22 mouse cellular contexts compared by ENCODE assay signal in the genomic region with DNA sequence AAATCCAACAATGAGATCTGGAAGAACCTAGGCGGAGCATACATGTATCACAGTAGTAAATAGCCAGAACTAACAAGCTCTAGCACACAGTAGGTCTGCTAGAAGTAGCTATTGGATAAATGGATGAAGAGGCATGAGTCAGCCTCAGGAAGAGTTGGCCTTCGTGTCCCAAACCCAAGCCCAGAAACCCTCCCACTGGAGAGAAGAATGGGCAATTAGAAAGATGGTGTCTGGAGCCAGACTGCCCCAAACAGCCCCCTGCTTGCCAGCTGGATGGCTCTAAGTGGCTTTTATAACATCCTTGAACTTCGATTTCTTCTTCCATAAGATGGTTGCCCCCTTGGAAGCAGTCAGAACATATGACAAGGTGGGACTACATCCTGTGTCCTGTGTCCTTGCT. TPM values are rescaled to one million over a fixed set of nuclear protein-coding genes. Genes with fewer than 3 reads are reported as not detected.
DNase-seq lines count a peak whose midpoint lies in the region; ATAC-seq and TF ChIP-seq lines count a peak whose summit lies in the region.
"Had no signal": no experiment of that assay in that cellular context is flagged by ENCODE, and none has a peak within 500 bp of the region (broad histone marks: within the 10 kb centered on the region; RNA-seq: fewer than 3 reads in every experiment).

No protein-coding gene starts in this region.

- TF ChIP-seq CTCF in intestine, postnatal 0 days (IDR thresholded peaks at IDR 0.05; ENCODE audit: low read depth) = no peak
- no peak for TF ChIP-seq CTCF in embryonic fibroblast, embryonic 13.5 days (IDR thresholded peaks at IDR 0.05; ENCODE audit: borderline replicate concordance, insufficient read depth, low read length)

- H3K27ac ChIP-seq in heart, embryonic 12.5 days (ENCODE audit: poor library complexity, severe bottlenecking) = no peak overlapping the region
- H3K27ac ChIP-seq in intestine, embryonic 14.5 days (ENCODE audit: low read depth) = no peak overlapping the region
- no peak overlapping the region; the same call in 1 of the 2 replicates for H3K27ac ChIP-seq in intestine, postnatal 0 days (ENCODE audit: low read depth, low read length)
- H3K27ac ChIP-seq in embryonic fibroblast, embryonic 13.5 days (ENCODE audit: insufficient read depth, low read length) = peak overlapping the region; percentile 49
- H3K27ac ChIP-seq in forebrain, embryonic 13.5 days = no peak overlapping the region
- H3K27ac ChIP-seq: embryonic facial prominence, embryonic 12.5 days; forebrain, embryonic 10.5 days; heart, embryonic 13.5 days; hindbrain, embryonic 14.5 days; hindbrain, postnatal 0 days had no signal

- H3K4me1 ChIP-seq in heart, embryonic 12.5 days (replicated peaks) = no peaks in the 10 kb centered on the region; the same call in 1 of the 2 replicates
- H3K4me1 ChIP-seq in intestine, embryonic 14.5 days (replicated peaks; ENCODE audit: control insufficient read depth, insufficient read depth, low read length) = peaks cover 16% of the 10 kb centered on the region; the same call in 1 of the 2 replicates
- H3K4me1 ChIP-seq in intestine, postnatal 0 days (replicated peaks; ENCODE audit: control insufficient read depth, insufficient read depth, low read length) = no peaks in the 10 kb centered on the region
- H3K4me1 ChIP-seq in embryonic fibroblast, embryonic 13.5 days (ENCODE audit: control insufficient read depth, insufficient read depth, low read length) = peaks cover 30% of the 10 kb centered on the region
- H3K4me1 ChIP-seq in forebrain, embryonic 13.5 days = no peaks in the 10 kb centered on the region
- H3K4me1 ChIP-seq: heart, embryonic 13.5 days had no signal

- DNase-seq in heart, adult 11 months = peak; percentile 91
- DNase-seq in intestine, embryonic 14.5 days (ENCODE audit: low spot score) = peak; percentile 36
- DNase-seq: adrenal gland, postnatal 10 days; adrenal gland, postnatal 36 days; cerebellum, adult 18-20 months; cerebellum, adult 9-10 months; cerebellum, postnatal 14 days; forebrain, postnatal 0 days had no signal

- H3K27me3 ChIP-seq in heart, embryonic 12.5 days (replicated peaks) = no peaks in the 10 kb centered on the region
- H3K27me3 ChIP-seq in intestine, embryonic 14.5 days (replicated peaks; ENCODE audit: control insufficient read depth, insufficient read depth, low read length) = no peaks in the 10 kb centered on the region
- H3K27me3 ChIP-seq in intestine, postnatal 0 days (replicated peaks; ENCODE audit: control insufficient read depth, insufficient read depth, low read length) = no peaks in the 10 kb centered on the region
- no peaks in the 10 kb centered on the region for H3K27me3 ChIP-seq in myocyte (ENCODE audit: control insufficient read depth, insufficient read depth, insufficient read length)
- H3K27me3 ChIP-seq in forebrain, embryonic 13.5 days = no peaks in the 10 kb centered on the region
- H3K27me3 ChIP-seq: embryonic facial prominence, embryonic 12.5 days; heart, embryonic 13.5 days had no signal

- no peak overlapping the region for H3ac ChIP-seq in myocyte (ENCODE audit: control insufficient read depth, insufficient read length)

- no peak overlapping the region for H3K9ac ChIP-seq in heart, embryonic 12.5 days
- H3K9ac ChIP-seq in intestine, embryonic 14.5 days (ENCODE audit: low read length) = no peak overlapping the region
- H3K9ac ChIP-seq in intestine, postnatal 0 days (ENCODE audit: low read depth, low read length) = no peak overlapping the region
- H3K9ac ChIP-seq in forebrain, embryonic 13.5 days = no peak overlapping the region
- H3K9ac ChIP-seq: embryonic facial prominence, embryonic 12.5 days; forebrain, postnatal 0 days; heart, embryonic 13.5 days; hindbrain, embryonic 14.5 days had no signal

- no peaks in the 10 kb centered on the region for H3K36me3 ChIP-seq in heart, embryonic 12.5 days
- H3K36me3 ChIP-seq in intestine, embryonic 14.5 days (ENCODE audit: control insufficient read depth, insufficient read depth, low read length) = no peaks in the 10 kb centered on the region
- no peaks in the 10 kb centered on the region for H3K36me3 ChIP-seq in intestine, postnatal 0 days (ENCODE audit: control insufficient read depth, insufficient read depth)
- no peaks in the 10 kb centered on the region for H3K36me3 ChIP-seq in myocyte (ENCODE audit: control insufficient read depth, insufficient read depth)
- H3K36me3 ChIP-seq in forebrain, embryonic 13.5 days (ENCODE audit: poor library complexity, severe bottlenecking) = no peaks in the 10 kb centered on the region
- H3K36me3 ChIP-seq: forebrain, embryonic 10.5 days; heart, embryonic 13.5 days had no signal

- H3K9me3 ChIP-seq in heart, embryonic 12.5 days (replicated peaks) = 0 out of 2 replicates have a peak, but pooled peaks cover 6% of the 10 kb centered on the region
- H3K9me3 ChIP-seq in intestine, embryonic 14.5 days (ENCODE audit: control insufficient read depth, low read length) = no peaks in the 10 kb centered on the region
- no peaks in the 10 kb centered on the region for H3K9me3 ChIP-seq in intestine, postnatal 0 days (ENCODE audit: control insufficient read depth)
- 0 out of 2 replicates have a peak, but pooled peaks cover 4% of the 10 kb centered on the region for H3K9me3 ChIP-seq in forebrain, embryonic 13.5 days (replicated peaks)
- H3K9me3 ChIP-seq: embryonic facial prominence, embryonic 12.5 days; forebrain, embryonic 10.5 days had no signal

- no peak overlapping the region for H3K4me3 ChIP-seq in heart, embryonic 12.5 days
- no peak overlapping the region for H3K4me3 ChIP-seq in intestine, embryonic 14.5 days (ENCODE audit: low read depth, low read length)
- H3K4me3 ChIP-seq in intestine, postnatal 0 days (ENCODE audit: low read depth, low read length) = no peak overlapping the region
- H3K4me3 ChIP-seq in embryonic fibroblast, embryonic 13.5 days (ENCODE audit: insufficient read depth, low read length) = no peak overlapping the region
- no peak overlapping the region for H3K4me3 ChIP-seq in myocyte
- no peak overlapping the region for H3K4me3 ChIP-seq in forebrain, embryonic 13.5 days
- H3K4me3 ChIP-seq: embryonic facial prominence, embryonic 12.5 days; forebrain, embryonic 10.5 days; heart, embryonic 13.5 days had no signal

- 84% methylated on average over 3 of the region's 3 CpGs for WGBS in heart, embryonic 12.5 days
- WGBS in intestine, embryonic 14.5 days = 80% methylated on average over 3 of the region's 3 CpGs
- WGBS in intestine, postnatal 0 days = 81% methylated on average over 3 of the region's 3 CpGs
- WGBS in forebrain, embryonic 13.5 days = 85% methylated on average over 3 of the region's 3 CpGs

- ATAC-seq in heart, embryonic 12.5 days (ENCODE audit: insufficient number of reproducible peaks, low FRiP score) = no peak
- no peak for ATAC-seq in intestine, embryonic 14.5 days (replicated peaks; ENCODE audit: low FRiP score, low TSS enrichment, low read depth)
- no peak for ATAC-seq in intestine, postnatal 0 days
- no peak for ATAC-seq in forebrain, embryonic 13.5 days
- ATAC-seq: activated CD4-positive, CD25-positive, alpha-beta regulatory T cell, adult 4 months; CD4-positive, CD25-positive, alpha-beta regulatory T cell, adult 4 months; forebrain, embryonic 14.5 days; forebrain, postnatal 0 days; inflammation-experienced regulatory T-cells, adult 6 months had no signal

- peaks cover 58% of the 10 kb centered on the region for H3K79me2 ChIP-seq in myocyte (ENCODE audit: control insufficient read depth, insufficient read depth)

- H3K4me2 ChIP-seq in heart, embryonic 12.5 days = no peak overlapping the region
- H3K4me2 ChIP-seq in intestine, embryonic 14.5 days (ENCODE audit: low read length) = no peak overlapping the region
- H3K4me2 ChIP-seq in intestine, postnatal 0 days (replicated peaks; ENCODE audit: low read depth) = no peak overlapping the region
- H3K4me2 ChIP-seq in myocyte (ENCODE audit: low read depth) = peak overlapping the region; percentile 63
- no peak overlapping the region for H3K4me2 ChIP-seq in forebrain, embryonic 13.5 days
- H3K4me2 ChIP-seq: embryonic facial prominence, embryonic 12.5 days; heart, embryonic 13.5 days; hindbrain, embryonic 14.5 days had no signal

- TF ChIP-seq POLR2A in embryonic fibroblast, embryonic 13.5 days (IDR thresholded peaks at IDR 0.05; ENCODE audit: low read depth, low read length) = no peak
- no peak for TF ChIP-seq POLR2A in myocyte (IDR thresholded peaks at IDR 0.05; ENCODE audit: insufficient read length, low read depth)

TF ChIP-seq in myocyte, 11 proteins besides CTCF, POLR2A, EP300 and RAD21:
- TF ChIP-seq MAX (IDR thresholded peaks at IDR 0.05; ENCODE audit: low read depth) (no peak), TCF3 (IDR thresholded peaks at IDR 0.05; ENCODE audit: insufficient read length, low read depth) (no peak)

RNA-seq across cellular contexts. Expression of a gene that starts 53.6 kb away (rescaled TPM):
- polyA plus RNA-seq in heart, embryonic 12.5 days (2016; fragmentation: Nextera tagmentation; extraction: Ambion mirVana) = 7.6 and 7.9 TPM in 2 replicates
- polyA plus RNA-seq in intestine, embryonic 14.5 days (2014; fragmentation: Nextera tagmentation; extraction: Ambion mirVana) = 41.1 and 46.7 TPM in 2 replicates
- 15.6 and 16.4 TPM in 2 replicates for polyA plus RNA-seq in intestine, postnatal 0 days (2015; fragmentation: Nextera tagmentation; extraction: Ambion mirVana)
- polyA plus RNA-seq in embryonic fibroblast, embryonic 13.5 days (2011; ENCODE audit: insufficient read length, low read depth, missing spikeins) = 254 and 299 TPM in 2 replicates
- polyA plus RNA-seq in myocyte (2012; fragmentation: generic; extraction: Trizol) = 33.8 TPM
- polyA plus RNA-seq in forebrain, embryonic 13.5 days (2015; fragmentation: Nextera tagmentation; extraction: Ambion mirVana) = 5.3 and 5.9 TPM in 2 replicates
- polyA plus RNA-seq: CD4-positive, CD25-positive, alpha-beta regulatory T cell, adult 4 months had no signal
